Mouse (Mus musculus): ENCODE measurements around the gene Abca9. TPM values are rescaled to one million over a fixed set of nuclear protein-coding genes. Genes with fewer than 3 reads are reported as not detected.
A peak's percentile ranks its signal among the peaks of the same experiment; 100 is the strongest.

Abca9 gene
- polyA plus RNA-seq, 1 experiment from 2014 or later: 6.3 TPM

DNA sequence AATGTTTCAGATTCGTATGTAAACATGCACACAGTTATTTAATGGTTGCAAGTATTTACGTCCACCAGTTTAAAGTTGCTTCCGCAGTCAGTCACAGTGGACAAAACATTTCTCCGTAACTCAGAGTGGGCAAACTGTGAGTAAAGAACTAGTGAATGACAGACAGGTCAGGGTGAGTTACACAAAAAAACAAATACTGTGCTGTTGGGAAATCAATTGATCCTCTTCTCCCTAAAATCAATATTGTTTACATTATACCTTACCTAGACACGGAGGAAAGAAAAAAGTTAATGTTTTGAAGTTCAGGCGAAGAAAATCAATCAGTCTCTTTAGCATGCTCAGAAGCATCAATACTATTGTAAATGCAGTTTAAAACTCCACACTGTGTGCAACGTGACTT, 66.6 kb downstream of the Abca9 start:
- ATAC-seq (ENCODE audit: insufficient read depth): no peak
- TF ChIP-seq CTCF (IDR thresholded peaks at IDR 0.05; ENCODE audit: low read depth): no peak
- 76% methylated on average over 7 of the region's 7 CpGs for WGBS
- no peaks in the 10 kb centered on the region for H3K4me1 ChIP-seq (ENCODE audit: insufficient read depth)
- H3K9me3 ChIP-seq (ENCODE audit: low read depth, low read length): no peaks in the 10 kb centered on the region
- no peak overlapping the region for H3K4me3 ChIP-seq (ENCODE audit: low read depth, low read length)
- no peak overlapping the region for H3K4me2 ChIP-seq
- H3K36me3 ChIP-seq (ENCODE audit: insufficient read depth): no peaks in the 10 kb centered on the region
- no peak for DNase-seq
- no peaks in the 10 kb centered on the region for H3K27me3 ChIP-seq (ENCODE audit: insufficient read depth, low read length)
- H3K27ac ChIP-seq (ENCODE audit: low read depth): no peak overlapping the region
- no peak overlapping the region for H3K9ac ChIP-seq

DNA sequence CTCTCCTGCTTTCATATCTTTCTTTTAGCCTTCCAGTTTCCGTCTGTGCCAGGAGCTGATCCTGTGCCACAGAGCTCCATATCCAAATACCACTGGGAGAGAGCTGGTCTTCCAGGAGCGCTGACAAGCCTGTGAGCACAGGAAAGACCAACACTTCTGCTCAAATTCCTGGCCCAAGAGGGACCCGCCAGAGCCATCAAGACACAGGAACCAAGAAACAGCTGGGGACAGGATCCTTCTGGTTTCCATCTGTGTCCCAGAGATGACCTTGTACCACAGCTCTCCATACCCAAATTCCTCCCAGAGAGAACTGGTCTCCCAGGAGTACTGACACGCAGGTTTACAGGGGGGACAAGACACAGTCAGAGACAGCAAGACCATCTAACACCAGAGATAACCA, 69.1 kb downstream of the Abca9 start:
- no peaks in the 10 kb centered on the region for H3K36me3 ChIP-seq (ENCODE audit: insufficient read depth)
- WGBS: 59% methylated on average over 4 of the region's 4 CpGs
- no peak overlapping the region for H3K4me3 ChIP-seq (ENCODE audit: low read depth, low read length)
- H3K9me3 ChIP-seq (ENCODE audit: low read depth, low read length): no peaks in the 10 kb centered on the region
- no peaks in the 10 kb centered on the region for H3K27me3 ChIP-seq (ENCODE audit: insufficient read depth, low read length)
- H3K4me2 ChIP-seq: no peak overlapping the region
- DNase-seq (peak; percentile 10), ATAC-seq (ENCODE audit: insufficient read depth) (no peak)
- H3K9ac ChIP-seq: no peak overlapping the region
- no peak for TF ChIP-seq CTCF (IDR thresholded peaks at IDR 0.05; ENCODE audit: low read depth)
- no peaks in the 10 kb centered on the region for H3K4me1 ChIP-seq (ENCODE audit: insufficient read depth)
- no peak overlapping the region for H3K27ac ChIP-seq (ENCODE audit: low read depth)

DNA sequence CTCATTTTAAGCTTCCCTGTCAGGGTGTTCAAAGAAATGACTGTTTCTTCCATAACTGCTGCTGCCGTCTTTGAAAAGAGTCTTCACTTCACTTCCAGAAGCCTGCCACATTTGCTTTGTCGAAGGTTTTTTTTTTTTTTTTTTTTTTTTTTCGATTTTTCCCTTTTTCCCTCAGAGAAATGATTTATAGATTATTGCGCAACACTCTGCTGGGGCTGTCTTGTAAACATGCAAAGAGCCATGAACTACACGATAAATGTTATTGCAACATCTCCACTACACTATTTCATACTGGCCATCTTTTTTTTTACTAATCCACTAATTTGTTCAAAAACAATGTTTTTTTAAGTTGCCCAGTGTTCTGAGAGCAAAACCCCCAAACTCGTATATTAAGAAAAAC, 70.5 kb downstream of the Abca9 start:
- Histone ChIP-seq H3K4me1 (ENCODE audit: insufficient read depth) (no peaks in the 10 kb centered on the region), H3K4me3 (ENCODE audit: low read depth, low read length) (no peak overlapping the region), H3K27ac (ENCODE audit: low read depth) (0 out of 2 replicates have a peak overlapping the region, but pooled peaks have one; percentile 6), H3K4me2 (no peak overlapping the region), H3K27me3 (ENCODE audit: insufficient read depth, low read length) (no peaks in the 10 kb centered on the region), H3K9me3 (ENCODE audit: low read depth, low read length) (no peaks in the 10 kb centered on the region), H3K9ac (no peak overlapping the region), H3K36me3 (ENCODE audit: insufficient read depth) (no peaks in the 10 kb centered on the region)
- WGBS: 37% methylated on average over 6 of the region's 6 CpGs
- ATAC-seq (ENCODE audit: insufficient read depth): no peak
- peak; percentile 86 for DNase-seq
- TF ChIP-seq CTCF (IDR thresholded peaks at IDR 0.05; ENCODE audit: low read depth): no peak

DNA sequence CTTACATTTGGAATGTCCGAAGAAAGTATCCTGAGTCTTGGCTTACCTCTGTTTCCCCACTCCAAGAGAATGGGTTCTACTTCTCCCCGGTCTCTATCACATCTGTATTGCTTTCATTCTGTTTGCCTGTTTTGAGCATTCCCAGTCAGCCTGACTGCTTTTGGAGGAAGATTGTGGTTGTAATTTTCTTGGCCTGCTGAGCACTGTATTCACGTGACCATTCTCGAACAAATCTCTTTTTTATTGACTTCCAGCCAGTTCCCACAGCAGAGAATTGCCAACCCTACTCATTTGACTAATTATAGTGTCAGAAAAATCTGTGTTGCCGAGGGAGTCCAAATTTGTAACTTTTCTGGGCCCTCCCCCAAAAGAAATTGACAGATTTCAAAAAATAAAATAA, 72.1 kb downstream of the Abca9 start, which contains the start of gene Abca8a:
Abca8a (minus strand) TSS at position 121 of the 400 bp plus-strand sequence.
- H3K27me3 ChIP-seq (ENCODE audit: insufficient read depth, low read length): no peaks in the 10 kb centered on the region

DNA sequence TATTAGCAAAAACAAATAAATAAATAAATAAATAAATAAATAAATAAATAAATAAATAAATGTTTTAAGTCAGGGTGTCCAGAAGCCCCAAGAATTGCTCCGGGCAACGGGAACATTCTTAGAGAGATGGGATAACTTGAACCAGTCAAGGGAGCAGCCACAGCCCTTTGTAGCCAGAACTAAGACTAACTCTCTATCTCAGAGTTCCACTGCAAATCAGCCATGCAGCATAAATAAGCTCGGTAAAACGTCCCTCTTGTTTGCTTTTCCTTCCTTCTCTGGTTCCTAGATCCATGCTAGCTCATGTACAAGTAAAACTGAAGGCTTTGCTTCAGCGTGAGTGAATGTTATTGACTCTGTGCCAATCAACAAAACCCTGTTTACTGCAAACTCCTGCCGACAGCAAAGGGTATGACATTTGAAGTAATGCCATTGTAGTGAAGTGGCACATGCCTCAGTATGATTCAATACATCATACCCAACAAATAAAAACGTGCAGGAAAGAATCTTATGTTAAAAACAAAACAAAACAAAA, 73.1 kb downstream of the Abca9 start:
- Histone ChIP-seq H3K4me3 (ENCODE audit: low read depth, low read length) (peak overlapping the region; percentile 8; the same call in 1 of the 2 replicates), H3K4me2 (peak overlapping the region; percentile 34), H3K4me1 (ENCODE audit: insufficient read depth) (no peaks in the 10 kb centered on the region), H3K27ac (ENCODE audit: low read depth) (peak overlapping the region; percentile 52; the same call in 1 of the 2 replicates), H3K36me3 (ENCODE audit: insufficient read depth) (no peaks in the 10 kb centered on the region), H3K9ac (no peak overlapping the region), H3K9me3 (ENCODE audit: low read depth, low read length) (no peaks in the 10 kb centered on the region), H3K27me3 (ENCODE audit: insufficient read depth, low read length) (no peaks in the 10 kb centered on the region)
- no peak for ATAC-seq (ENCODE audit: insufficient read depth)
- peak; percentile 60 for DNase-seq
- WGBS: 50% methylated on average over 7 of the region's 7 CpGs
- no peak; the same call in 1 of the 2 replicates for TF ChIP-seq CTCF (IDR thresholded peaks at IDR 0.05; ENCODE audit: low read depth)

More for the DNA sequence above, 72.1 kb downstream of the Abca9 start, which contains the start of gene Abca8a:
- ATAC-seq (ENCODE audit: insufficient read depth): no peak
- 54% methylated on average over 5 of the region's 5 CpGs for WGBS
- H3K36me3 ChIP-seq (ENCODE audit: insufficient read depth): no peaks in the 10 kb centered on the region
- peak within 1 kb of the TSS; percentile 34 for H3K4me2 ChIP-seq
- no peaks in the 10 kb centered on the region for H3K4me1 ChIP-seq (ENCODE audit: insufficient read depth)
- H3K27ac ChIP-seq (ENCODE audit: low read depth): peak within 1 kb of the TSS; percentile 52; the same call in 1 of the 2 replicates
- TF ChIP-seq CTCF (IDR thresholded peaks at IDR 0.05; ENCODE audit: low read depth): no peak
- H3K9me3 ChIP-seq (ENCODE audit: low read depth, low read length): no peaks in the 10 kb centered on the region
- H3K4me3 ChIP-seq (ENCODE audit: low read depth, low read length): peak within 1 kb of the TSS; percentile 8; the same call in 1 of the 2 replicates
- DNase-seq: peak; percentile 73
- no peak within 1 kb of the TSS for H3K9ac ChIP-seq

DNA sequence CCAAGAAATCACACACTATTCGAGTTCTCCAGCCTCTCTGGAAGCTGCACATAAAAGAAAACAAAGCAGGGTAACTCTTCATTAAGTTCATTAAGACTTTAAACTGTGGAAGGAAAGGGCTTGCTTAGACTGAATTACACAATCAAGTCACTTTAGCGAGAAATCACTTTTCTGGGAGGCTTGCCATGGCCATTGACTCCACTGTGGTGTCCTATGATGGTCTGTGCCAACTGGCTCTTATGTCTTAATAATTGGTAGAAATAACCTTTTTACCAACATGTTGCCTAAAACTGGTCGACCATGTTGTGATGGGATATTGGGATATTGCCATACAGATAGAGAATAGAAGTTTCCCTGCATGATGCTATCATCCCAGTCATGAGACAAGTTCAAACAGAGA, 73.8 kb downstream of the Abca9 start:
- no peak for ATAC-seq (ENCODE audit: insufficient read depth)
- H3K9ac ChIP-seq: no peak overlapping the region
- no peak overlapping the region for H3K4me2 ChIP-seq
- no peaks in the 10 kb centered on the region for H3K4me1 ChIP-seq (ENCODE audit: insufficient read depth)
- no peak overlapping the region for H3K27ac ChIP-seq (ENCODE audit: low read depth)
- TF ChIP-seq CTCF (IDR thresholded peaks at IDR 0.05; ENCODE audit: low read depth): no peak
- H3K4me3 ChIP-seq (ENCODE audit: low read depth, low read length): no peak overlapping the region
- WGBS: 79% methylated on average over 3 of the region's 3 CpGs
- peak; percentile 65 for DNase-seq
- H3K36me3 ChIP-seq (ENCODE audit: insufficient read depth): no peaks in the 10 kb centered on the region
- H3K27me3 ChIP-seq (ENCODE audit: insufficient read depth, low read length): no peaks in the 10 kb centered on the region
- H3K9me3 ChIP-seq (ENCODE audit: low read depth, low read length): no peaks in the 10 kb centered on the region

DNA sequence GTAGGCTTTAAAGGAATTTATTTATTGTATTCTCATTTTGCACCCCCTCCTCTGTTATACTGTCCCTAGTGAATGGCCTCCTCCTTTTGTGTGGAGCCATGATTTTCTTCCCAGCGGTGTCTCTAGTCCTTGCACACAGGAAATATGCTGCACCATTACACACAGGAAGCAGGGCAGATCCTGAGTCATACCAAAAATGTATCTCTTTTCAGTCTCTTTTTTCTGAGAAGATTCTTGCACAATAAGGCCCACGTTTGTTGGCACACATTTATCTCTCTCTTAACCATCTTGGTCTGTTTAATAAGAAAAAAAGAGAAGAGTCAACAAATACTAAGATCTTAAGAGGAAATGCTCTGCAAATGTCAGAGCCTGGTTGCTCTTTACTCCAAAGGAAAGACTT, 76.7 kb downstream of the Abca9 start:
- Histone ChIP-seq H3K36me3 (ENCODE audit: insufficient read depth) (no peaks in the 10 kb centered on the region), H3K4me3 (ENCODE audit: low read depth, low read length) (no peak overlapping the region), H3K4me1 (ENCODE audit: insufficient read depth) (no peaks in the 10 kb centered on the region), H3K27me3 (ENCODE audit: insufficient read depth, low read length) (no peaks in the 10 kb centered on the region), H3K9ac (no peak overlapping the region), H3K27ac (ENCODE audit: low read depth) (no peak overlapping the region), H3K9me3 (ENCODE audit: low read depth, low read length) (no peaks in the 10 kb centered on the region), H3K4me2 (no peak overlapping the region)
- TF ChIP-seq CTCF (IDR thresholded peaks at IDR 0.05; ENCODE audit: low read depth): no peak
- DNase-seq (peak; percentile 5), ATAC-seq (ENCODE audit: insufficient read depth) (no peak)
- 55% methylated on average over 2 of the region's 2 CpGs for WGBS
